Mouse (Mus musculus): Measurements from ENCODE around the gene Cep152.

GRCm38 (mm10) chr2:125620213-125620907 lies 4.6 kb downstream of the Cep152 start:
- no peak for TF ChIP-seq CTCF (IDR thresholded peaks at IDR 0.05; ENCODE audit: borderline replicate concordance, extremely low read depth, insufficient read depth, insufficient read length)
- no peak for TF ChIP-seq POLR2A (IDR thresholded peaks at IDR 0.05; ENCODE audit: borderline replicate concordance, extremely low read depth, insufficient read depth, insufficient read length, poor library complexity, severe bottlenecking)

Measured in brain, embryonic 14.5 days (tissue).